Mouse (Mus musculus) T-helper 2 cell (primary cell): ENCODE measurements around the gene Clmp.

Experiments
- in situ Hi-C: fragments of 300-600 bp; cut with MboI, MseI; formaldehyde crosslinking; loops from one replicate; pipeline ENCODE4 v1.15.1; 2025; ENCODE audit warnings: high pct_unique_total_duplicates

Gene Clmp

GRCm38 (mm10) chr9:40685801-40686420 lies at the start of gene Clmp:
TSS of gene Clmp (plus strand) at chr9:40685962.
- in situ Hi-C loops: no loop called here

DNA sequence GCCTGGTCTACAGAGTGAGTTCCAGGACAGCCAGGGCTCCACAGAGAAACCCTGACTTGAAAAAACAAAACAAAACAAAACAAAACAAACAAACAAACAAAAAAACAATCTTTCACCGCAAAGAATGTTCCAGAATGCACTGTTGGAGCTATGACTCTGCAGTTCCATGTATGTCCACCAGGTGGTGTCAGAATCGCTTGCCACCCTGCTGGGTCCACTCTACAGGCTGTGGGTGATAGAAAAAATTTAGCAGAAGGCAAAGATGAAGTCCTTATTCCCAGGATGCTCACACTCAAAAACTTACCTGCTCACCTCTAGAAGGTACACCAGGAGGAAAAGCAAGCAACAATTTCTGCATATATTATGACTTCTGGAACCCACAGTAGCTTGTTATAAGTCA lies 49.7 kb upstream of the Clmp start:
- in situ Hi-C loops: loop anchor here (5.0 kb wide), 1 partner anchor 111 kb away; no protein-coding TSS in a partner anchor

DNA sequence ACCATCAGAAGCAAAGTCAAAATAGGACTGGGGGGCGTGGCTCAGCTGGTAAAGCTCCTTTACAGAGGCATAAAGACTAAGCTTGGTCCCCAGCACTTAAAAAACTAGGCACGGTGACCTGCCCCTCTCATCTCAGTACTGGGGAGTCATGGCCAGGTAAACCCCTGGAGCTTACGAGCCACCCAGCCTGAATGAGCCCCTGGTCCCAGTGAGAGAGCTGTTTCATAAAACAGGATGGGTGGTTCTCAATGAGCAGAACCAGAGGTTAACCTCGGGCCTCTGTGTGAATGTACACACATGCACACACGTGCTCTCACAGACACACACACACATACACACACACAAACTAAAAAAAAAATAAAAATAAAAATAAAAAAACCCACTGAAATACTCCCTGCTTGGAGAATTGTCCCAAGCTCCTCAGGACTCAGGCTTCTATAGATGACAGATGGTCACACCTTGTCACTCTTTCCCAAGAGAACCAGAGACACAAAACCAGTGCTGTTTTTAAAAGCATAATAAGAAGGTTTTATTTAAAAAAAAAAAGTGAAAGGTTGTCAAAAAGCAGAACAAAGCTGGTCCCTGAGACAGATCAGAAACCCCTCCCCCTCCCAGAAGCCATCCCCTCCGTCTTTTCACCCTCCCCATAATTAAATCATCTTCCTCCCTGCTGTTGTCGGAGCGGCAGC lies 47.9 kb upstream of the Clmp start:
- in situ Hi-C loops: loop anchor here (5.0 kb wide), 1 partner anchor 109 kb away; no protein-coding TSS in a partner anchor

DNA sequence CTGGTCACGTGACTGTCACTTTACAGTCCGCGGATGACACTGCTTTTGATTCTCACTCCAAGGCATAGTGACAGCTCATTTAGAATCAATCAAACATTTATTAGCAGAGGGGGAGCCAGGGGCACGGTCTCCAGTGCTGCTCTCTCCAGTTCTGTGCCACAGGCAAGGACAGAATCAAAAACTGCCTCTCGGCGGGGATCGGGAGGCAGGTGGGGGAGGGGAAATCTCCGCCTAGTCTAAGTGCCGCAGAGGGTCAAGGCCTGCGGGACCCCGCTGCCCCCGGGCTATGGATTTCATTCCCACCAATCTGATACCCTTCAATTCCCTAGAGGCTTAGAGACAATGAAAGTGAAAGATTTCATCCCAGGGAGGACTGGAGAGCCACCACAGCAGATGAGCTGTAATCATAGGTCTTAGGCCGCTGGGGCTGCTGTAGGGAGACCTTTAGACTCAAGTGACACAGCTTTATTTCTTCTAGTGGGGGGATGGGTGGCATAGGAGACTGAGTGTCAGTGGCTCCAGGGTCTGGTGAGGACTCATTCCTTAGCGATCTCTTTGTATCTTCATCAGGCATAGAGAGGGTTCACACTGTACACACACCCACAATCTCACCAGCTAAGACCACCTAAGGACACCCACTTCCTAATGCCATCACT lies 47.2 kb upstream of the Clmp start:
- in situ Hi-C loops: loop anchor here (5.0 kb wide), 1 partner anchor 109 kb away; no protein-coding TSS in a partner anchor

GRCm38 (mm10) chr9:40639536-40640187 lies 46.1 kb upstream of the Clmp start:
- in situ Hi-C loops: loop anchor here (5.0 kb wide), 1 partner anchor 108 kb away; no protein-coding TSS in a partner anchor

DNA sequence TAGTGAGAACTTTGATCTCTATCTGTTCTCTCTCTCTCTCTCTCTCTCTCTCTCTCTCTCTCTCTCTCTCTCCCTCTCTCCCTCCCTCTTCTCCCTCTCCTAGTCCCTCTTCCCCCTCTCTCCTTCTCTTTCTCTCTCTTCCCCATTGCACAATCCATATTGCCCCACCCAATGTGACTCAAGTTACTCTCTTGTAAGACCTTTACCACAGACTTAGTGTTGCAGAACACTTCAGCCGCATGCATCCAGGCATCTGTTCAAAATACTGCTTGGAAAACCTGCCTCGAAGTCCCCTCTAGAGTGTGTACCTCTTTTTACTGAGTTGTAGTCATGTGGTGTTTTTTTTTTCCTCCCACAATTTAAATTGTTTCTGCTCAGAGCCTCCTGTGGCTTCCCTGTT lies 44.4 kb upstream of the Clmp start:
- in situ Hi-C loops: no loop called here

DNA sequence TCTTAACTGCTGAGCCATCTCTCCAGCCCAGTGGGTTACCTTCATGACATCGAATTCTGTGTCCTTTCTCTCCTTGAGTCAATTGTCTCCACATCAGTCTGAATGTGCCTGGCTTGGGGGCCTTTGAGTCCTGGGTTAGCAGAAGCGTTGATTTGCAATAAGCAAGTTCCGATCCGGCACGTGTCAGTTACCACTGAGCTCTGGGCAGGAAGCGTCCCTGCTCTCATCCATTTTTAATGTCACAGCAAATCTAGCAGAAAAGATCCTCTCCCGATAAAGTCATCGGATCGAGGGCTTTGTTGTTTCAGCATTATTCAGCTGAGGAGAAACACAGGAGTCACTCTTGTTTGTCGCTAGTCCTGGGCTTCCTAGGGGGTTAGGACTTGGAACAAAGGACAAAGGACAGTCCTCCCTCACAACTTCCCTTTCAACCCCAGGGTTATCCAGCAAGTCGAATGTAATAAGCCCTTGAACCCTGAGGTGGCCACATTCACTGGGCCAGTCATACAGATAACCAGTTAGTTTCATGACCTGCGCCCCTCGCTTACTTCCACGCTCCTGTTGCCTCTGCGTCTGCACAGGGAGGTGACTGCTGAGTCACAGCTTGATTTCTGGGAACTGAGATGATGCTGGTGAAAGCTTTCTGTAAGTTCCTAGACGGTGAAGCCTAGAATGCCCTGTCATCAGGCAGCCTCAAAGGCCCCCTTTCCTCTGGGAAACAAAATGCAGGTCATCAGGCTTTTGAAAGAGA lies 43.1 kb upstream of the Clmp start:
- in situ Hi-C loops: no loop called here

- in situ Hi-C loops: no loop called here
Measured at GRCm38 (mm10) chr9:40649444-40649843, 36.3 kb upstream of the Clmp start.

GRCm38 (mm10) chr9:40649983-40650382 lies 35.8 kb upstream of the Clmp start:
- in situ Hi-C loops: no loop called here

- in situ Hi-C loops: no loop called here
Measured at GRCm38 (mm10) chr9:40651239-40651859, 34.4 kb upstream of the Clmp start.

- in situ Hi-C loops: no loop called here
Measured at GRCm38 (mm10) chr9:40652757-40653156, 33.0 kb upstream of the Clmp start.

- in situ Hi-C loops: no loop called here
Measured at GRCm38 (mm10) chr9:40666190-40666803, 19.5 kb upstream of the Clmp start.

GRCm38 (mm10) chr9:40670313-40670712 lies 15.4 kb upstream of the Clmp start, which contains the start of gene Gm21915:
TSS of gene Gm21915 (plus strand) at chr9:40670613.
- in situ Hi-C loops: no loop called here

DNA sequence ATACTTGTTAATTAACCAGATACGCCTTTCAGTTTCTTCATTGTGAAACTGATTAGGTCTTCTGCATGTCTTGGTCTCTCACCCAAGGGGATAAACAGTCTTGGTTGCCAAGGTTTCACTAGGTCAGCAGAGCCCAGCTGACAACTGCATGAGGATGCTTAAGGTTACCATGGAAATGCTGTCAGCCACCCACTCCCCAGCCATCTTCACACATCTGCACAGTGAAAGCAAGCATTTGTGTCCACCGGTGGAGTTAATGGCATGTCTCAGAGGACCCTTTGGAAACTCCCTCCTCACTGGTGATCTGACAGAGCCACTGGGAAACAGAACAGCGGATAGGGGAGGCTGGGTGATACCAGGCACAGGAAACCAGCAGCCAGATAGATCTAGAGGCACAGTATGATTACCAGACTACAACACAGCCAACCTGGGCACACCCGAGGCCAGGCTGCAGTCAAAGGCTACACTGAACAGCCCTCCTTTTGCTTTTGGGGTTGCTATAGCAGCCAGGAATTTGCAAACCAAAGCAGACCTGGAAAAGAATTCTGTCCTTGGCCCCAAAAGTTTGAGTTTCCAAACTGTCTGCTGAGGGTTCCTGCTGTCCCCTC lies 14.3 kb upstream of the Clmp start:
- in situ Hi-C loops: no loop called here

GRCm38 (mm10) chr9:40675203-40675958 lies 10.4 kb upstream of the Clmp start:
- in situ Hi-C loops: no loop called here

DNA sequence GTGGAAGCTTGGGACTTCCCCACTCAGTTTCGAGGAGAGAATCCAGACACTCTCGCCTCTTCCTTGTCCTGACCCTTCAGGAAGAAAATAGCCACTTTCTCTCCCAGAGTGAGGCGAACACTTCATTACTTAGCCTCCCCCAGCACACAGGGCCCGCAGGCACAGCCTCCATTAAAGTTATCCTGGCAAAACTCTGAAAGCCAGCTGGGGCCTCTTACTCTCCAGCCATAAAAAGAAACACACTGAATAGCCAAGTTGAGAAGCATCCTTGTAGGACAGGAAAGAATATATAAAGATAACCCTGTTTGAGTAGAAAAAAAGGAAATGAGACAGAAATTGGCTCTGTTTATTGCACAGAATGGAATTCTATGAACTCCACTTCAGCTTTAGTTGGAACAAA lies 7.1 kb upstream of the Clmp start:
- in situ Hi-C loops: no loop called here

DNA sequence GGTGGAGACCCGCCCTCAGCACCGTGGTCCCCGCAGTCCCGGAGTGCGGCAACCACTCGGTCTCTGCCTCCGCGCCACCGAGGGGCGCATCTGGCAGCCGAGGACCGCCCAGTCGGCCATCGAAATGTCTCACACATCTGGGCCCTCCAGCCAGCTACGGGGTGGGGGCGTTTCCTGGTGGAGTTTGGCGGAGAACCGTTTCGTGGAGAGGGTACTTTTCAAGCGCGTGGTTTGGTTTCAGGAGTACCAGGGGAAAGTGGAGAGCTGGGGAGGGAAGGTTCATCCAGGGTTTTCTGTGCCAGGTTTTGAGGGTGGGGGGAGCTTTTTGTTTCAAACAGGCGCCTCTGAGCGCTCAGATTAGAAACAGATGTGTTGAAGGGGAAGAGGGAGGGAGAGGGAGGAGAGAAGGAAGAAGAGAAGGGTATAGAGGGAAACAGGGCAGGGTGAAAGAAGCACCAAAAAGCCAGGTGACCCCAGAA lies 698 bp downstream of the Clmp start:
- in situ Hi-C loops: no loop called here

- in situ Hi-C loops: no loop called here
Measured at GRCm38 (mm10) chr9:40687053-40687452, 1.3 kb downstream of the Clmp start.

DNA sequence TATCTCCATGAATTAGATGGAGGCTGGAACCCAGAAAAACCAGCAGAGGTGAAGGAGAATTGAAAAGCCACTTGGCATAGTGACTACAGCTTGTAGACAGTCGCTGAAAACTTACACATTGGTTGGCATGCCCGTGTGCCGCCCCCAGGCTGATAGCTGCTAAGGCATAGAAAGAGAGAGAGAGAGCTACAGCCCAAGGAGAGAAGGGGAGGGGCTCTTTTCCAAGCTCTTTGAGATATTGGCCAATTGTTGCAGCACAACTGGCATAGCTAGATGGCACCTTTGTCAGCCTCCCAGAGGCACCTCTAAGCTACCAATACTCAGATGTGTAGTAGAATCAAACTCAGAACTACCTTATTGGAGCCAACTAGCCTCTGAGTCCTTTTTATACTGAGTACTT lies 1.8 kb downstream of the Clmp start:
- in situ Hi-C loops: no loop called here
